Mouse (Mus musculus) stomach, postnatal 0 days (tissue): ENCODE results near the gene Akap13.

Experiments used
- CTCF ChIP-seq: IDR thresholded peaks from 2 replicates; pipeline ENCODE4 v1.5.1; 2016; ENCODE audit warnings: antibody characterized with exemption, low read depth, mild to moderate bottlenecking, moderate library complexity
- EP300 ChIP-seq: optimal IDR thresholded peaks from 2 replicates; pipeline ENCODE3; 2016; ENCODE audit warnings: antibody characterized with exemption

DNA sequence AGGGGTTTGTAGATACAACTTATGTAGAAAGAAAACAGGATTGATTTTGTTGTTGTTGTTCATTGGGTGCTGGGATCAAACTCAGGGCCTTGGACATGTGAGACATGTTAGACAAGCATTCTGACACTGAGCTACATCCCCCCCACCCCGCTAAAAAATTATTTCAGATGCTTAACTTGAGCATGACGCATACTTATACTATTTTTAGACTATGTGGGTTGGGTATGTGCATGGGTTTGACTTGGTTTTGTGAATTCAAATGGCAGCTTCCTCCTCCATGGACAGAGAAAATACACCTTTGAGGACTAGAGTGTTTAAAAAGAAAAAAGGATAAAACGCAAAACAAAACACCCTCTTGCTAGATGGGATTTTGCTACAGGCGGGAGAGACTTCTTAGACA lies 26.4 kb upstream of the Akap13 start:
- no peak for TF ChIP-seq CTCF
- no peak for TF ChIP-seq EP300
